Mouse (Mus musculus) forebrain, embryonic 13.5 days (tissue): ENCODE results near the gene BC055324. TPM values are rescaled to one million over a fixed set of nuclear protein-coding genes. Genes with fewer than 3 reads are reported as not detected.

Source experiments
- ATAC-seq: fragments of 200-750 bp; cut with Nextera tagmentation; 2 replicates; pipeline ENCODE4 v1.8.0; 2017
- H3K27ac ChIP-seq: fragments of 300-500 bp; sonication (generic); 2 replicates; pipeline ENCODE4 v1.5.1; 2015; ENCODE audit warnings: inconsistent platforms, mild to moderate bottlenecking, moderate library complexity
- H3K27me3 ChIP-seq: fragments of 300-500 bp; sonication (generic); 2 replicates; pipeline ENCODE4 v1.6.1; 2015; ENCODE audit warnings: mild to moderate bottlenecking, inconsistent platforms
- H3K36me3 ChIP-seq: fragments of 300-500 bp; sonication (generic); 2 replicates; pipeline ENCODE4 v1.6.1; 2015; ENCODE audit warnings: mild to moderate bottlenecking, inconsistent platforms; ENCODE audit not compliant: poor library complexity, severe bottlenecking
- H3K4me1 ChIP-seq: fragments of 300-500 bp; sonication (generic); 2 replicates; pipeline ENCODE4 v1.6.1; 2015; ENCODE audit warnings: inconsistent platforms
- H3K4me2 ChIP-seq: fragments of 300-500 bp; sonication (generic); 2 replicates; pipeline ENCODE4 v1.6.1; 2015; ENCODE audit warnings: inconsistent platforms, mild to moderate bottlenecking, moderate library complexity
- H3K4me3 ChIP-seq: fragments of 300-500 bp; sonication (generic); 2 replicates; pipeline ENCODE4 v1.5.1; 2015; ENCODE audit warnings: mild to moderate bottlenecking, inconsistent platforms
- H3K9ac ChIP-seq: fragments of 300-500 bp; sonication (generic); 2 replicates; pipeline ENCODE4 v1.6.1; 2015; ENCODE audit warnings: mild to moderate bottlenecking, inconsistent platforms
- H3K9me3 ChIP-seq: fragments of 300-500 bp; sonication (generic); replicated peaks from 2 replicates; pipeline ENCODE4 v1.6.1; 2016; ENCODE audit warnings: inconsistent platforms
- WGBS: fragments of 180-500 bp; shearing (Covaris S2); methylation state at CpG from one replicate; pipeline ENCODE4 v1.1.7; 2015; 5-methylcytosine and 5-hydroxymethylcytosine counted together
- polyA plus RNA-seq: library from polyadenylated mRNA; unstranded; fragments of >200 nt; fragmentation: Nextera tagmentation; extraction: Ambion mirVana; gene quantifications from 2 replicates; pipeline ENCODE4 v1.2.1, GENCODE M21; 2015

The BC055324 gene
- polyA plus RNA-seq, 1 experiment from 2014 or later = 19.9 TPM

GRCm38 (mm10) chr1:163903411-163903810, 91.2 kb downstream of the BC055324 start:
- Histone ChIP-seq H3K9ac (no peak overlapping the region), H3K36me3 (peaks cover 4% of the 10 kb centered on the region; the same call in 1 of the 2 replicates), H3K27me3 (no peaks in the 10 kb centered on the region), H3K9me3 (no peaks in the 10 kb centered on the region), H3K4me1 (no peaks in the 10 kb centered on the region), H3K4me3 (no peak overlapping the region), H3K27ac (no peak overlapping the region), H3K4me2 (no peak overlapping the region)
- no peak for ATAC-seq
- WGBS = 92% methylated on average over 3 of the region's 3 CpGs

GRCm38 (mm10) chr1:163900168-163900567, 94.4 kb downstream of the BC055324 start:
- Histone ChIP-seq H3K9ac (no peak overlapping the region), H3K27ac (no peak overlapping the region), H3K4me2 (no peak overlapping the region), H3K9me3 (no peaks in the 10 kb centered on the region), H3K4me3 (no peak overlapping the region), H3K36me3 (peaks cover 4% of the 10 kb centered on the region; the same call in 1 of the 2 replicates), H3K4me1 (no peaks in the 10 kb centered on the region), H3K27me3 (no peaks in the 10 kb centered on the region)
- ATAC-seq = no peak
- WGBS = 96% methylated on average over 2 of the region's 2 CpGs

- H3K4me2 ChIP-seq = no peak overlapping the region
- no peak overlapping the region for H3K9ac ChIP-seq
- H3K27me3 ChIP-seq = no peaks in the 10 kb centered on the region
- 93% methylated on average over 2 of the region's 2 CpGs for WGBS
- H3K36me3 ChIP-seq = peaks cover 4% of the 10 kb centered on the region; the same call in 1 of the 2 replicates
- no peak for ATAC-seq
- H3K4me3 ChIP-seq = no peak overlapping the region
- H3K4me1 ChIP-seq = no peaks in the 10 kb centered on the region
- H3K27ac ChIP-seq = no peak overlapping the region
- no peaks in the 10 kb centered on the region for H3K9me3 ChIP-seq
Observed at GRCm38 (mm10) chr1:163899575-163899974, 95.0 kb downstream of the BC055324 start.

- H3K4me1 ChIP-seq = no peaks in the 10 kb centered on the region
- H3K27me3 ChIP-seq = no peaks in the 10 kb centered on the region
- H3K4me3 ChIP-seq = no peak overlapping the region
- peaks cover 4% of the 10 kb centered on the region; the same call in 1 of the 2 replicates for H3K36me3 ChIP-seq
- H3K9me3 ChIP-seq = no peaks in the 10 kb centered on the region
- H3K4me2 ChIP-seq = no peak overlapping the region
- no peak overlapping the region for H3K9ac ChIP-seq
- WGBS = 61% methylated on average over 5 of the region's 5 CpGs
- ATAC-seq = no peak
- no peak overlapping the region for H3K27ac ChIP-seq
Observed at GRCm38 (mm10) chr1:163898291-163898764, 96.3 kb downstream of the BC055324 start.

Other genes with a start within 250 kb of the BC055324 start
- 59.7 and 67.2 TPM in 2 replicates for gene Kifap3, start 215.2 kb downstream of the BC055324 start, polyA plus RNA-seq
- 14.8 and 16.7 TPM in 2 replicates for gene Scyl3, start 65.7 kb downstream of the BC055324 start, polyA plus RNA-seq
- 9.1 and 10.4 TPM in 2 replicates for gene Mettl18, start 93 bp upstream of the BC055324 start, polyA plus RNA-seq
- not detected in 2 replicates for gene Sele, start 53.4 kb upstream of the BC055324 start, polyA plus RNA-seq
- gene Sell, start 67.2 kb upstream of the BC055324 start, polyA plus RNA-seq = 0.11 TPM in 1 of 2 replicates, not detected in the other
- gene Selp, start 120.5 kb upstream of the BC055324 start, polyA plus RNA-seq = not detected in 2 replicates
- 0.08 and 0.20 TPM in 2 replicates for gene F5, start 157.0 kb upstream of the BC055324 start, polyA plus RNA-seq